Mouse (Mus musculus) midbrain, embryonic 16.5 days (tissue): ENCODE measurements around the gene Psmc1. TPM values are rescaled to one million over a fixed set of nuclear protein-coding genes. Genes with fewer than 3 reads are reported as not detected.

Experiments
- polyA plus RNA-seq: library from polyadenylated mRNA; unstranded; fragments of >200 nt; fragmentation: Nextera tagmentation; extraction: Ambion mirVana; gene quantifications from 2 replicates; pipeline ENCODE4 v1.2.1, GENCODE M21; 2015

The Psmc1 gene
- polyA plus RNA-seq, 1 experiment from 2014 or later, result 286 TPM

Other genes starting within 250 kb of the Psmc1 start
- gene Efcab11, start 225.7 kb upstream of the Psmc1 start, polyA plus RNA-seq, result 3.4 and 4.0 TPM in 2 replicates
- 49.6 and 53.5 TPM in 2 replicates for gene Tdp1, start 225.6 kb upstream of the Psmc1 start, polyA plus RNA-seq
- gene Kcnk13, start 145.7 kb upstream of the Psmc1 start, polyA plus RNA-seq, result 1.3 and 1.5 TPM in 2 replicates
- gene Nrde2, start 49.5 kb downstream of the Psmc1 start, polyA plus RNA-seq, result 11.7 and 12.7 TPM in 2 replicates
- 2,757 and 3,016 TPM in 2 replicates for gene Calm1, start 89.3 kb downstream of the Psmc1 start, polyA plus RNA-seq